Mouse (Mus musculus): Measurements from ENCODE around the gene Vmn1r21.

DNA sequence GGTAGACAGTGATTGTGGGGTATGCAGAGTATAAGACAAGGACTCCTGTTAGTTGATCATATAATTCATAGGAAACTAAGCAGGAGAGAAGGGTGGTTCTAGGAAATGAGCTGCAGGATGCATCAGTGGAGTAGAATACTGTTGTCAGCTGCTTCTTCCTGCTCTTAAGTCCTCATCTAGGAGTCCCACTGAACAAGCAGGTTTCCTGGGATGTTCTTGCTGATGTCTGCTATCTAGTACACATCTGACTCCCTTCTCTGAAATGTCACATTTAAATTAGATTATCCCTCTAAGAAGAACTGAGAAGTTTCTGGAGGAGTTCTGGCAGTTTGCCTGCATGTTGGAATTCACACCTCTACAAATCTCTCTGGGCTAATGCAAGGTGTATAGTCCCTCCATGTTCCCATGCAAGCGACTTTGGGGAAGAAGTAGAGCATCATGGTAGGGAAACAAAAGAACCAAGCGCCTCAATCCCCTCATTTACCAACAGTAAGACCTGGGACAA is 35.7 kb downstream of the Vmn1r21 start:
- TF ChIP-seq CTCF (IDR thresholded peaks at IDR 0.05) (no peak), EP300 (IDR thresholded peaks at IDR 0.05) (no peak)

Data from lung, postnatal 0 days (tissue).